Mouse (Mus musculus): Measurements from ENCODE around the gene Slc30a10.

The Slc30a10 gene

DNA sequence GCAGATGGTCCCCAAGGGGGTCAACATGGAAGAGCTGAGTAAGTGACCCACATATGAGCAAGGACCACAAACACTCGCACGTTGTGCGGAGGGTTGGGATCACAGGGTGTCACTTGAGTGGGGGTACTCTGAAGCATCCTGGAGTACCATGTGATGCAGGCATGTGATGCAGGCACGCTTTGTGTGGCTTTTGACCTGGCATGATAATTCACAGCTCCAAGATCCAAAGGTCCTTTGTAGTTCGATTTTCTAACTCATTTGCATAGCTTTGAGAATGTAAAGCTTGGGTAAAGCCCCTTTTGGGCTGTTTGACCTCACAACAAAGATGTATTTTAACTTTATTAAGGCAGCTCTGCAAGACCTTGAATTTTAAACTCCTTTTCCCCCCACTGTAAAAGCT lies 8.2 kb downstream of the Slc30a10 start:
- DNase-seq (ENCODE audit: low read depth, low spot score), result no peak

DNA sequence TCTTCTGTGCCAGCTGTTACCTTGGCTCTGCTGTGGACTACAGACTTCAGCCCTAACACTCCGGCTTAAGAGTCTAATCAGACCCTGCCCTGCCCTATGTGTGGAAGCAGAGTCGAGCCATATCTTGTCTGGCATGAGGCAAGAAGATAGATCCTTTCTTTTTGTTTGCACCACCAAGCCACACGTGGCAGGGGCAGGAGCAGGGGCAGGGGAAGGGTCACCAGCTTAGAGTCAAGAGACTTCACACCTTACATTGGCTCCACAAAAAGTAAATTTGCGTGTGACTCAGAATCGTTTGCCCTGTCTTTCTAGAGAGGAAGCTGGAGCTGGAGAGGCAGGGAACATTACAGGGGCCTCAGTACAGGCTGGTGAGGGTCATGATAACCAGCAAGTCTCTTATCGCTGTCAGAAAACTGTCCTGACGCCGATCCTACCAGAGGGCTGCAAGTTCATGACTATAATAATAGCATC lies 14.9 kb downstream of the Slc30a10 start:
- no peak for DNase-seq (ENCODE audit: low read depth, low spot score)

DNA sequence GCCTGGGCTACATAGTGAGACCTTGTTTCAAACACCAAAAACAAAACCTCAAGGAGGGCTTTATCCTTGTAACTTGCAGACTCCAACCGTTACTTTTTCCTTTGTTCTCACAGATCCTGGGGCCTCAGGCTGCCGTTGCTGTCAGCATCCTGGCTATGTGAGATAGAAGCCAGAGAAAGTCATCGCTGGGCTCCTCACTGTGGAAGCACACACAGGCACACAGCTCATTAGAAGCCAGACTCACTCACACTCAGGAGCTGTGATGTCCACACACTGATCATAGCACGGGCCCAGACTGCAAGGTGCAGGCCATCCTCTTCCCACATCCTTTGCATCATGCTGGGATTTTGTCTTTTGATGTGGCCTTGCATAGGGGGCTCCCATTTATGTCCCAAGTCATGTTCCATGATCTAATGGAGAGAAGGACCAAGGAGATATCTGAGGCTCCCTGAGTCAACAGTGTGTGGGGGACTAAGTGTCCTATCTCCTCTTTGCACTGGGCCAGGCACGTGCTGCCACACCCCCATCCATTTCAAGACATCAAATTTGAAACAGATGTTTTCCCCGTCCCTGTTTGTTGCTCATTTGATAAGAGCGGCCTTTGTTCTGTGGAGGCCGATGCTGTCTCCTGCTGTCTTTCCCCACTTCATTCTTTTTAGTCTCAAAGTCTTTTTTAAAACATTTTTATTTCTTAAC lies 17.5 kb downstream of the Slc30a10 start:
- no peak for DNase-seq (ENCODE audit: low read depth, low spot score)

DNA sequence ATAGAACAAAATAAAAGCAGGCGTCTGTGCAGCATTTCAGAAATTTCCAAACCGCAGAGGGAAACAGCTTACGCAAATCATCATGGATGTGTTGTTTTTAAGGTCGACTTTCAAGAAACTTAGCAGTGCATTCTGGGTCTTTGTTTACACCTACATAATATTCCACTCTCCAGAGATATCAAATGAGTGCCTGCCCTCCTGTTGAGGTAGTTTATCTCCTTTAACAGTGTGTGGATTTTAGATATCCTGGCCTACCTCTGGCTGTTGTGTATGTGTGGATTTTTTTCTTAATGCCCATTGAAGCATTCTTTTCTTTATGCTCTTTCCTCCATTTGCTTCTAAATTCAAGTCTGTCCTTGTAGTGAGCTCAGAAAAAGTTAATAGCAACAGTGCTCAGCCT lies 18.1 kb downstream of the Slc30a10 start:
- no peak for DNase-seq (ENCODE audit: low read depth, low spot score)

DNA sequence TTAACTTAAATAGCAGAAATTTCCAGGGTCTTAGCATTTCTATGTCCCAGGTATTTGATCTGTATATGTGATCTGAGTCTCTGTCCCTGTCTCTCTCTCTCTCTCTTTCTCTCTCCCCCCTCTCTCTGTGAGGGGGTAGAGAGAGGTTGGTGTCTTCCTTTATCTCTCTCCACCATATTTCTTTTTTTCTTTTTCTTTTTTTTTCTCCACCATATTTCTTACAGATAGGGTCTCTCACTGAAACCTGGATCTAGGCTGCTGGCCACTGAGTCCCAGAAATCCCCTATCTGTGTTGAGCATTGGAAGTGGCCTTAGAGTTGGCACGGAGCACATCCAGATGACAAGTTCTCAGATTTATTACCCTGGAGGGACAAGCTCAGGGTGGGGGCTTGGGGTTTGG lies 18.8 kb downstream of the Slc30a10 start:
- DNase-seq (ENCODE audit: low read depth, low spot score), result no peak

DNA sequence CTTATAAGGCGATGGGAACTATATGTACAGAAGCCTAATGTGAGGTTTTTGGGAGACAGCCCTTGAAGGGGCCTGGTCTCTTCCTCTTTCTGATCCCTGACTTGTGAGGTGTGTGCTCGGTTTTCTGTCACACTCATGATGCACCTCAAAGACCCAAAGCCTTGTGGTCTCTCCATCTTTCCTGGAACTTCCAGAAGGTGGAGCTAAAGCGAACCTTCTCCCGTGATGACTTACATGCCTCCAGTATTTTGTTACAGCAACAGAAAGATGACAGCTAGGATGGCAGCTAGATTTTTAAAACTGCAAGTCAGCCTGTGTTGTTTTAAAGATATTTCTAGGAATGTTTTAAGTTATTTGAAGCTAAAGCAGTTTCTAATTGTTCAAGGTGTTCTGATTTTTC lies 25.2 kb downstream of the Slc30a10 start:
- DNase-seq (ENCODE audit: low read depth, low spot score), result no peak

DNA sequence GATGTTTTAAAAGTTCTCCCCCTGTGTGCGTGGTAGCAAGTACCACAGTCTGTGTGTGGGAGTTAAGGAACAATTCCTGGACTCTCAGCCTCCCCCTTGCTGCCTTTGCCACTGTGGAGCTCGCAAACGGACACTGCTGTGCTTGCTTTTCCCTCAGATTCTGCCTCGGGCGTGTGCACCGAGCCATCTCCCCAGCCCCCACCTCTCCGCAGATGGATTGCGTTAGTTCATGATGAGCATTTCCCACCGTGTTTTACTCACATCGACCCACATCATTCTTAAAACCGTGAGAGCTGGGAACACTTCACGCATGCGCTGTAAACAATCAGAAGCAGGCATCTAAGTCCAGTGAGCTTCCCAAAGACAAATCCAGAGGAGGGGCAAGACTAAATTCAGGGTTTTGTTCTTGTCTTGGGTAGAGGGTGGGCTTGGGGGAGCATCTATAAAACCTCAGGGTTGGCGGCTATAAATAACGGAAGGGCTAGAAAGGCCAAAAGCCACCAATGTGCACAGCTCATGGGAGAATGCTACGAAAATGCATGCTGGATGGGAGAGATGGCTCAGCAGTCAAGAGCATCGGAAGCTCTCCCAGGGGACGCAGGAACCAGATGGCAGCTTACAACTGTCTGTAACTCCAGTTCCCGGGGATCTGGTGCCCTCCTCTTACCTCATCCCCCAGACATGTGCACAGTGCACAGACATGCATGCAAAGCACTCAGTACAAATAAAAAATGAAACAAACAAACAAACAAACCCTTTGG lies 27.5 kb downstream of the Slc30a10 start:
- DNase-seq (ENCODE audit: low read depth, low spot score), result peak; percentile 22

DNA sequence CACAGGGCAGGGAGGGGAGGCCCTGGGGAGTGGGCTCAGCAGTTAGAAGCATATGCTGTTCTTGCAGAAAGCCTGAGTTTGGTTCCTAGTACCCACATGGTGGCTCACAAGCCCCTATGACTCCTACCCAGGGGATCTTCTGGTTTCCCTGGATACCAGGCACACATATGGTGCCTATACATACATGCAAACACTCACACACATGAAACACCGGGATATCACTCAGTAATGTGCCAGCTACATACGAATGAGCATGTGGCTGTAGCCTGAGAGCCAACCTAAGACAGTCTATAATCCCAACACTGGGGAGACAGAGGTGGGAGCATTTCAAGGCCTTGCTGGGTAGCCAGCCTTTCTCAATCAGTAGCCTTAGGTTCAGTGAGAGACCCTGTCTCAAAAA lies 28.1 kb downstream of the Slc30a10 start:
- DNase-seq (ENCODE audit: low read depth, low spot score), result no peak

DNA sequence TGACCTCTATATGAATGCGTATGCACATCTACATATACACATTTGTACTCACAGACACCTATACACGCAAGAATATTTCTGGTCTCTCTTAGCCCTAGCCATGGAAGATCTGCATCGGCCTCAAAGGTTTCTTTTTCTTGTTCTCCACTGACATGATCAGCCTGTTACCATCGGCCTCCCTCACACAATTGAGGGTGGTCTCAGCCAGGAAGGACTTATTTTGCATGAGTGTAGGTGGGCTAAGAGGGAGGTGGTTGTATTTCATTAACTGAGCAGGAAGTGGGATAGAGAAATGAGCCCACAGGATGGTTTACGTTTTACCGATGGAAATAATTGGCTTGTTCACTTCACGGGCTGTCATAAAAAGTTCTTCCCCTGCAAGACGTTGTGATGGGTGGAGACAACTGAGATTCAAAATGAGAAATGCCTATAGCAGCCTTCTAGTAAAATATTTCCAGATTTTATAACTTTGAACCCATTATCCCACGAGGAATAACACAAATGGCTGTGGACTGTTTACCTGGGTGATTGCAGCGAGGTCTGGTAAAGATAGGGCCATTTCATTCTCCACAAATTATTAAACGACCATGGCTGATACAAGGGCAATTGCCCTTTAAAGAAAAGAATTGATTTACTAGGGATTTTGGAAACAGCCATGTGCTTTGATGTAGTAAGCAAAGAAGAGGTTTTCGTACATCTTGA lies 28.9 kb downstream of the Slc30a10 start:
- DNase-seq (ENCODE audit: low read depth, low spot score), result no peak

DNA sequence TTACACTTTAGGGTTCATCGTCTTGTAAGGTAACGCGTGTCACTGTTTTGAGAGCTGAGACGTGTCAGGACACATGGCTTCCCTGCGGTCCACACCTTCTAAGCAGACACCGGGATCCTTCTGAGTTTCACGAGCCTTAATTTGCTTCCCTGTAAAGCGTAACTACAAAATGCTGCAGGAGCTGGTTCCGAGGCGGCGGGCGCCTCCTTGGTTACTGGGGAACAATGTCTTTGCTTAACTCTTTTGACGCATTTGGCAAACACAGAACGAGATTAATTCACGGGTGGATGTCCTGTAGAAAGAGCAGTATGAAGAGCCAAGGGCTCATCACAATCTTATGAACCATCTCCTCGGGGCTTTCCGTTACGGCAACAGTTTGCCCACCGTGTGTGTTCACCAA lies 29.6 kb downstream of the Slc30a10 start:
- no peak for DNase-seq (ENCODE audit: low read depth, low spot score)

DNA sequence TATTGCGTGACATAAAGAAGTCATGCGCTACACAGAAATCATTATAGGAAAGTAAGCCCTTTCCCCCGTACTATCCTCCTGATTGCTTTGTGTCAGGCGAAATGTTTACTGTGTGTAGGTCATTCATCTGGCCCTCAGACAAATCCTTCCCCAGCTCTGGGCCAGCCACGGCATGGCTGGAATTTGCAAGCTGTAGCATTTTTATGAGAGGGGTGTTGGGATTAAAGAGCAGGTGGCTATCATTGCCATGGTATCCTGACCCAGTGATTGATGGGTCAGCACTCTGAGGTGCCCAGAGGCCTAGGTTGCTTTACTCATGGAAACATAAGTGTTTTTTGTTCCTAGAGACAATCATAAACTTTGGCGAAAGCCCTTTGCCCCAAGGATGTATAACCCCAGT lies 35.2 kb downstream of the Slc30a10 start:
- no peak for DNase-seq (ENCODE audit: low read depth, low spot score)

DNA sequence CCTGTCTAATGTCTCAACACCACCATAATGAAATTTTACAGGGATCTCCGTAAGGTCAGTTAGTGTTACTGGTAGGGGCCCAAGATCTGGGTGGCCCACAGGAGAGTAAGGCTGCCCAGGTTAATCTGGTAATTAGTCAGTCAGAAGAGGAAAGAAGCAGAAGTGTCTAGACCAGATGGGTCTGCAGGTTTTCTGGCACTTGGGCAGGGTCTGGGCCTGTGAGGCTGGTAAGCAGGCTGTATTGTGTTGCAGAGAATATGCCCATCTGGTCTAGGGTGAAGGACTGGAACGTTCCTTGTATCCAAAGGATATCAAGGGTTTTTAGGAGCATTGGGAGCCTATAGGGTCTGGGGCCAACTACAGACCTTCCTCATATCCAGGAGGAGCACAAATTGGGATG lies 36.0 kb downstream of the Slc30a10 start:
- no peak for DNase-seq (ENCODE audit: low read depth, low spot score)

DNA sequence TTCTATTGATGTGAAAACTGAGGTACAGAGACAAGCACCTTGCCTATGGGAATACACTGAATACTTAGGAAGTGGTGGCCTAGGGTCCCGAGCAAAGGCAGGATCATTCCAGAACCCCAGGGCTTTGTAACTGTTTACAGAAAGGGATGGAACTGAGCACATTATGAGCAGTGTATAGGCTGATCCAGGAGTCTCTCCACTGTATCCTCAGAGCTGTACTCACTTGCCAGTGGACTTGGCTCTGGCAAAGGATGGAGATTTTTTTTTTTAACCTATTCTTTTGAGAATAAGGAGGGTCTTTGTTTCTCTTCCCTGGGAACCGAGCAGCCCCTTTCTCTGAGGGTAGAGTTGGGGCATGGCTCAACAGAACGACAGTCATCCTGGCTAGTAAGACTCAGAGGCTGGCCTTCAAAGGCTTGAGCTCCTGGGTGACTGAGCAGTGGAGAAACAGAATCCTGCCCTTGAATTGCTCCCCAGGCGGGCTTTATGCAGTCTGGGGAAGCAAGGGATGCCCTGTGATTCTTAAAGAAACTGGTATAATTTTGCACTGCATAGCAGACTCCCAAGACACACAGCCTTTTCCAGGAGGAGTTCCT lies 38.9 kb downstream of the Slc30a10 start:
- no peak for DNase-seq (ENCODE audit: low read depth, low spot score)

DNA sequence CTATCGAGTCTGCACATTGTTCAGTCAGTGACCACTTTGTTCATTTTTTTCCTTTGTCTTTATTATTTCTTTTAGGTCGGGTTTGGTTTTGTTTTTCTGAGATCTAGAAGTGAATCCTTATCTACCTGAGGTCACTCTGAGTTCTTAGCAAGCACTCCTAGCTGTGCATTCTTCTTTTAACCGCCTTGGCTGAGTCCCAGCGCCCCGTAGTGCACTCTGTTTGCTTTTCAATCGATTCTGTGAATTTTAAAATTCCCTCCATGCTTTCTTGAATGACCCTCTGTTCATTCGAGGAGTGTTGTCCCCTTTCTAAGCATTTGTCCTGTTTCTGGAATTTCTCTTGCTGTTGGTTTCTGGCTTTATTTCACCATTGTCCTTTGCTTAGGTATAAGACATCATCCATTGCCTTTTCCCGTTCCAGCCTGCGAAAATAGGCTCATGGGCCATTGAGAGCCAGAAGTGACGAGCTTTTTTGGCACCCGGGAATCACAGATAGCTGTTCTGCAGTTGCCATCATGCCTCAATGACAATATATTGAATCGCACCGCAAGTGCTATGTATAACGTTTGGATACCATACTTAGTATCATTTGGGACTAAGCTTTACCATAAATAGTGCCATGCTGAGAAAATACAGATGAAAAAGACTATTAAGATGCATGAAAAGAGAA lies 42.3 kb downstream of the Slc30a10 start:
- no peak for DNase-seq (ENCODE audit: low read depth, low spot score)

DNA sequence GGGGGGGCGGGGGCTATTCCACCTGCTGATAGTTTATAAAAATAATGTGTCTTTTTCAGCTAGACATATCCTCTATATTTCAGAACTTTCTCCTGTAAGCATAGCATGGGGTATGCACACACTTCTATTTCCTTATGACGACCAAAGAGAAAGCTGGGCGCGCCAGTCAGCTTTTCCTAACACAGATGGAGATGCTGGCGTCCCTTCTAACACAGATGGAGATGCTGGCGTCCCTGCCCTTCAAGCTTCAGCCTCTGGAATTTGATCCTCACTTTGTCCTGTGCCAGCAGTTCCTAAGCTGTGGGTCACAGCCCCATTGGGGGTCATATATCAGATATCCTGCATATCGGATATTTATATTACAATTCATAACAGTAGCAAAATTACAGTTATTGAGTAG lies 46.0 kb downstream of the Slc30a10 start:
- no peak for DNase-seq (ENCODE audit: low read depth, low spot score)

DNA sequence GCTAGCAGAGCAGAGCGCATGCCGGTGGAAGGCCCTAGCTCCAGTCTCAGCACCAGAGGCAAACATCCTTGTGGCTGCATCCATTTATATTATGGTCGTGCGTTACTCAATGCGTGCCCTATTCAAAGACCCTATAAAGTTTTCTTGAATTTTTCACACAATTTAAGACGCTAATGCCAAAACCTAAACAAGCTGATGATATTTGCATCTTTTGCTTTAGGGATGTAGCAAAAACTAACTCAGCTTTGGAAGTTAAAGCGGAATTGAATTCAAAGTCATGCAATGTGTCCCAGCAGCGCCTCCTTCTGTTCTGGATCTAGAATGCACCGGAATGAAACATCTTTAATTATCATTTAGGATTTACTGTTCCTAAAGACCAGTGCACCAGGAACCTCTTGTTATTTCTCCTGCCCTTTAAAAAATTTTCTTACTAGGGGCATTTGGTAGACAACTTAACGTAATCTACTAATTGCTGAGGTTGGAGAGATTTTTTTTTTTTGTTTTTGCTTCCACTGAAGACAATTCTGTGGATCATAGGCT lies 47.2 kb downstream of the Slc30a10 start:
- DNase-seq (ENCODE audit: low read depth, low spot score), result no peak

DNA sequence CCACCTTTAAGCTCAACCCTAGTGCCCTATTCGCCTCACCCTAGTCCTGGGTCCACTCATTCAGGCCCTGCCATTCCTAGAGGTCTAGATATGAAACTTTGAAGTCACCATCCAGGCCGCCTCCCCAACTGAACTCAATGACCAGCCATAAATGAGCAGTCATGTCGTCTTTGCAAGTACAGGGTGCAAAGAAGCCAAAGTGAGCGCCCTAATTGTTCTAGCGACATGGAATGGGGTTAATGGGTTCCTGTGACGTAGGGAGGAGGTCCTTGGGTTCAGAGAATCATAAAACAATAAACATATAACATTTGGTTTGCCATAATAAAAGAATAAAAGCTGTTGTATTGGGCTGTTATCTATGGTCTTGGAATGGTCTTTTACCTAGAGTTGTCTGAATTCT lies 47.9 kb downstream of the Slc30a10 start:
- DNase-seq (ENCODE audit: low read depth, low spot score), result no peak

DNA sequence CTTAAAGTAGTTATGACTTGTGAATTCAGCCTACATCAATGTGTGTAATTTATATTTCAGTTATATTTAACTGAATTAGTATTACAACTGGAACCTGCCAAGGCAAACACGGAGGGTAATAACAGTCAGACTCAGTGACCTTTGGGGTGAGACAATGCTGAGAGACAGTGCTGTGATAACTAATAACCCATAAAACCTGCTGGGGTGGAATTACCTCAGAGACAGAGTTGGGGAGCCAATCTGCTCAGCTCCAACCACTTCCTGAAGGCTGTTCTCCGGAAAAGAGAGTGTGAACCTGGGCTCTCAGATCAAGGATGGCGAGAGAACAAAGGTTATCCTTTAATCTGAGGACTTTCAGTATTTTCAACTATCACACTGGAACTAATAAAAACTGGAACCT lies 54.4 kb downstream of the Slc30a10 start:
- no peak for DNase-seq (ENCODE audit: low read depth, low spot score)

DNA sequence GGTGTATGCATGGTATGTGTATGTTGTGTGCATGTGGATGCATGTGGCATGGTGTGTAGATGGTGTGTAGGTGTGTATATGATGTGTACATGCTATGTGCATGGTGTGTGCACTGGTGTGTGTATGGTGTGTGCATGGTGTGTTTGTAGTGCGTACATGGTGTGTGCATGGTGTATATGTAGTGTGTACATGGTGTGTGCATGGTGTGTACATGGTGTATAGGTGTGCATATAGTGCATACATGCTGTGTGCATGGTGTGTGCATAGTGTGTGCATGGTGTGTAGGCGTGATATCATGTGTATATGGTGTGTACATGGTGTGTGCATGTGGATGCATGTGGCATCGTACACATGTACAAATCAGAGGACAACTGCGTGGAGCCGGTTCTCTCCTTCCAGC lies 56.7 kb downstream of the Slc30a10 start:
- DNase-seq (ENCODE audit: low read depth, low spot score), result no peak

DNA sequence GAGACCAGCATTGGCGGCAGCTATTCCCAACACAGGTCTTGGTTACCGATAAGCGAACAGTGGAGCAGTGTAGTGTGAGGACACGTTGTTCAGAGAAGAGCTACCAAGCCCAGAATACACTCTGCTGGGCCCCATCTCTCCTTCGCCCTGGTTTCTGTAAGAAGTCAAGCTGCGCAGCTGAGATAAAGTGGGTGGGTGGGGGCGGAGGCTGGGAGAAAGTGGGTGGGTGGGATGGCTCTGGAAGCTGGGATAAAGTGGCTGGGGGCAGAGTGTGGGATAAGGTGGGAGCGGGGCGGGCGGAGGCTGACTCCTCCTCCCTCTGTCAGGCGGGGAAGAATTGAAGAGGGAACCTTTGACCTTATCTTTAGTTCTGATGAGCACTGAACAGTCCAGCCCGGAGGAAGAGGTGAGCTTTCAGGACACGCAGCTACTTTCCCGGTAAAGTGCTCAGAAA lies 60.9 kb downstream of the Slc30a10 start:
- no peak for DNase-seq (ENCODE audit: low read depth, low spot score)

DNA sequence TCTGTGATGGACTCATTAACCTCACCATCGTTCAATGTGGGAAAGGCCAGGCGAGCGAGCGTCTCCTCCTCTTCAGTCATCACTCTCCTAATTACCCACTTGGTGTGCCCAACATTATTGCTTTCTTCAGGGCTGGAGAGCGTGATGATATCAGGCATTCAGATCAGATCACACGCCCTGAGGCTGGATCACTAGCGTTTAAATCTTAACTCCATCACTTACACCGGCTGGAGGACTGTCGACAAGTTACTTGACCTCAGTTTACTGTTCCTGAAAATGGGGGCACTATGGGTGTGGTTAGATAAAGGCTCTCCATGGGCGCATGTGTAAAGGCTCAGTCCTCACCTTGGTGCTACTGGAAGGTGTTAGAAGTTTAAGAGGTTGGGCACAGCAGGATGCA lies 61.4 kb downstream of the Slc30a10 start:
- no peak for DNase-seq (ENCODE audit: low read depth, low spot score)
